Mouse (Mus musculus) liver, adult 2 months (tissue): ENCODE measurements around the gene Maml2.

Source experiments
- CTCF ChIP-seq: fragments of 200-500 bp; IDR thresholded peaks from 2 replicates; pipeline ENCODE4 v1.5.1; 2011; ENCODE audit warnings: low read depth, low read length, control low read depth
- POLR2A ChIP-seq: fragments of 200-500 bp; IDR thresholded peaks from 2 replicates; pipeline ENCODE4 v1.6.1; 2011; ENCODE audit warnings: low read length, control low read depth; ENCODE audit not compliant: insufficient read depth; ENCODE audit errors: extremely low read depth

DNA sequence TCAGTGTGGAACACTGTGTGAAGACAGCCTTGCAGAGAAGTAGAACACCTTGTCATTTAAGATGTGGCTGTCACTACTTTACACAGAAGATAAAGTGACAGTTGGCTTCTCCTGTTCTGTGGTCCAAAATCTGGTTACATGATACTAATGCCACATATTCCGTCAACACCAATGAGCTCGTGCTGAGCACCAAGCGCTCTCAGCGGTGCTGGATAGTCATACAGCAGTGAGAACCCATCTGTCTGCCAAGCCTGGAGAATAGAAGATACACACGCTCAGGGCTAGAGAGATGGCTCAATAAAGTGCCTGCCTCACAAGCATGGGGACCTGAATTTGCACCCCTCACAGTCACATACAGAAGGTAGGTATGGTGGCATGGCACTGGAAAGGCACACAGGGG, 177.2 kb downstream of the Maml2 start:
- TF ChIP-seq CTCF (no peak), POLR2A (no peak)
